Mouse (Mus musculus): ENCODE results near the gene Mpnd. TPM values are rescaled to one million over a fixed set of nuclear protein-coding genes. Genes with fewer than 3 reads are reported as not detected.
A peak's percentile ranks its signal among the peaks of the same experiment; 100 is the strongest.

The Mpnd gene
- polyA plus RNA-seq (2016; fragmentation: Nextera tagmentation; extraction: Ambion mirVana): 131 and 160 TPM in 2 replicates

DNA sequence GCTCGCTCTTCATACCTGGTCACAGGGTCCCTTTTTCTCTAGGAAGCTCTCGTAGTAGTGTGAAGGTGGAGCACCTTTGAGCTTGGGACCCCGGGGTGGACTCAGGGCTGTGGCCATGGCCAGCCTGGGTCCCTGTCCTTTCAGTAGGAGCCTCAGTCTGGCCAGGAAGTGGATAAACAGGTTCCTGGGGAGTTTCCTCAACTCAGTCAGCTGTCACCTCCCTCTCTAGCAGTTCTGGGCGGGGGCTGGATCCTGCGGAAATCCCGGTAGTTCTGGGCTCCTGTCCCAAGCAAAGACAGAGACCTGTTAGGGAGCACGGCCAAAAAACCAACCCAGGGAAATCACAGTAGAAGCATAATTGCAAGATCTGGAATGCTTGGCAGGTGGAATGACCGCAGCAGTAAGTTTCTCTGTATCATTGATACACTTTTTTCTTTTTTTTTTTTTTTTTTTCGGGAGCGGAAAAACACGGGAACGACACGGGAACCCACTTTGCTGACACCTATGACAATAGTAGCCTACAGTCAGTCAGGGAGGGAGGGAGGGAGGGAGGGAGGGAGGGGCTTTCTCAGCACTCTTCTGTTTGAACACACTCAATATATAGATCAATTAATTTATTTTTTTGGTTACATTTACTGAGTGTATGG lies at the start of gene Mpnd, which contains the start of gene Stap2:
Mpnd (plus strand) TSS at position 297 of the 647 bp plus-strand sequence.
Stap2 (minus strand) TSS at position 170 of the 647 bp plus-strand sequence.
- Histone ChIP-seq H3K27me3 (ENCODE audit: low read depth, poor library complexity, severe bottlenecking) (peaks cover 22% of the 10 kb centered on the region), H3K4me3 (no peak within 1 kb of the TSS), H3K27ac (replicated peaks) (no peak within 1 kb of the TSS; the same call in 1 of the 2 replicates), H3K9me3 (replicated peaks) (no peaks in the 10 kb centered on the region), H3K36me3 (peaks cover 2% of the 10 kb centered on the region; the same call in 1 of the 2 replicates), H3K4me1 (peaks cover 28% of the 10 kb centered on the region)
- DNase-seq (ENCODE audit: low spot score): peak; percentile 49
- 50% methylated on average over 13 of the region's 13 CpGs for WGBS

DNA sequence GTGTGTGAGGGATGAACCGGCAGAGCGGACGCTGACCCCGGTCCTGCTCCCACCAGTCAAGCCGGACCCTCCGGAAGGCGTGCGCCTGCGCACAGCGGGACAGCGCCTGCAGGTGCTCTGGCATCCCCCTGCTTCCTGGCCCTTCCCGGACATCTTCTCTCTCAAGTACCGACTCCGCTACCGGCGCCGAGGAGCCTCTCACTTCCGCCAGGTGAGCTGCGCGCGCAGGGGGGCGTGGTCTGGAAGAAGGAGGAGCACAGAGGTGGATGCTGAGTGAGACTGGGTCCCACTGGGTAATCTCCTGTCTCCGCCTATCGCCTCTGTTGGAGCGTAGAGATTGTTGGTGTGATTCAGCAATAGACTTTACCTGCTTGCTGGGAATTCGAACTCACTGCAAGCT lies 49.4 kb upstream of the Mpnd start:
- peak overlapping the region; percentile 56; the same call in 1 of the 2 replicates for H3K27ac ChIP-seq (replicated peaks)
- peak overlapping the region; percentile 64 for H3K4me3 ChIP-seq
- H3K9me3 ChIP-seq (replicated peaks): no peaks in the 10 kb centered on the region
- peaks cover 7% of the 10 kb centered on the region for H3K36me3 ChIP-seq
- under 1% methylated on average over 26 of the region's 26 CpGs for WGBS
- DNase-seq (ENCODE audit: low spot score): peak; percentile 69
- peaks cover 17% of the 10 kb centered on the region for H3K27me3 ChIP-seq (ENCODE audit: low read depth, poor library complexity, severe bottlenecking)
- peaks cover 40% of the 10 kb centered on the region for H3K4me1 ChIP-seq

DNA sequence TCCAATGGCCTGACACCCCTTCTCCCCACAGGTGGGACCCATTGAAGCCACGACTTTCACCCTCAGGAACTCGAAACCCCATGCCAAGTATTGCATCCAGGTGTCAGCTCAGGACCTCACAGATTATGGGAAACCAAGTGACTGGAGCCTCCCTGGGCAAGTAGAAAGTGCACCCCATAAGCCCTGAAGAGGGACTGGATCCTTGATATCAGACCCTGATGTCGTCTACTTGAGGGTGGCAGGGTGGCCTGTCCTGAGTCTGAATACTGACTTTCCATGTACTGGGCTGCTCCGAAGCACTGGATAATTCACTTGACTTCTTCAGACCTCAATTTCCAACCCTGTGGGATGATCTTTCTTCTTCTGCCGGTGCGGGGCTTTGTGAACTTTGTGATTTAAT lies 48.9 kb upstream of the Mpnd start:
- H3K4me3 ChIP-seq: peak overlapping the region; percentile 64
- 37% methylated on average over 6 of the region's 6 CpGs for WGBS
- no peak overlapping the region for H3K27ac ChIP-seq (replicated peaks)
- peaks cover 17% of the 10 kb centered on the region for H3K27me3 ChIP-seq (ENCODE audit: low read depth, poor library complexity, severe bottlenecking)
- H3K36me3 ChIP-seq: peaks cover 11% of the 10 kb centered on the region
- DNase-seq (ENCODE audit: low spot score): no peak
- H3K9me3 ChIP-seq (replicated peaks): no peaks in the 10 kb centered on the region
- peaks cover 40% of the 10 kb centered on the region for H3K4me1 ChIP-seq

DNA sequence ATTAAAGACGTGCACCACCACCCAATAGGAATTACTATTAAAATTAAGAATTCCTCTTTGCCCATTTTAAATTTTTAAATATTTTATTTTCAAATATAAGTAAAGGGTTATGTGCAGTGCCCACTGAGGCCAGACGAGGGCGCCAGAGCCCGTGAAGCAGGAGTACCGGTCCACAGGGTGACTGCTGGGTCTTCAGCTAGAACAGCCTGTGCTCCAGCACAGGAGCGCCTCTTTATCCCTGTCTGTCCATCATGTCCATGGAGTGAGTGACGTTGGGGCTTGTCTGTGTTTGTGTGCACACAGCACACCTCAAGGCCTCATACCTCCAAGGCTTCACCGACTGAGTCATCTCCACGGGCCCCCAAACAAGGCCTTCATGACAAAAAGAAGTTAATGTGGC lies 48.3 kb upstream of the Mpnd start:
- Histone ChIP-seq H3K36me3 (peaks cover 17% of the 10 kb centered on the region), H3K4me3 (peak overlapping the region; percentile 58; the same call in 1 of the 2 replicates), H3K4me1 (peaks cover 40% of the 10 kb centered on the region), H3K9me3 (replicated peaks) (no peaks in the 10 kb centered on the region), H3K27ac (replicated peaks) (peak overlapping the region; percentile 55; the same call in 1 of the 2 replicates), H3K27me3 (ENCODE audit: low read depth, poor library complexity, severe bottlenecking) (peaks cover 17% of the 10 kb centered on the region)
- peak; percentile 77 for DNase-seq (ENCODE audit: low spot score)
- 16% methylated on average over 9 of the region's 9 CpGs for WGBS

DNA sequence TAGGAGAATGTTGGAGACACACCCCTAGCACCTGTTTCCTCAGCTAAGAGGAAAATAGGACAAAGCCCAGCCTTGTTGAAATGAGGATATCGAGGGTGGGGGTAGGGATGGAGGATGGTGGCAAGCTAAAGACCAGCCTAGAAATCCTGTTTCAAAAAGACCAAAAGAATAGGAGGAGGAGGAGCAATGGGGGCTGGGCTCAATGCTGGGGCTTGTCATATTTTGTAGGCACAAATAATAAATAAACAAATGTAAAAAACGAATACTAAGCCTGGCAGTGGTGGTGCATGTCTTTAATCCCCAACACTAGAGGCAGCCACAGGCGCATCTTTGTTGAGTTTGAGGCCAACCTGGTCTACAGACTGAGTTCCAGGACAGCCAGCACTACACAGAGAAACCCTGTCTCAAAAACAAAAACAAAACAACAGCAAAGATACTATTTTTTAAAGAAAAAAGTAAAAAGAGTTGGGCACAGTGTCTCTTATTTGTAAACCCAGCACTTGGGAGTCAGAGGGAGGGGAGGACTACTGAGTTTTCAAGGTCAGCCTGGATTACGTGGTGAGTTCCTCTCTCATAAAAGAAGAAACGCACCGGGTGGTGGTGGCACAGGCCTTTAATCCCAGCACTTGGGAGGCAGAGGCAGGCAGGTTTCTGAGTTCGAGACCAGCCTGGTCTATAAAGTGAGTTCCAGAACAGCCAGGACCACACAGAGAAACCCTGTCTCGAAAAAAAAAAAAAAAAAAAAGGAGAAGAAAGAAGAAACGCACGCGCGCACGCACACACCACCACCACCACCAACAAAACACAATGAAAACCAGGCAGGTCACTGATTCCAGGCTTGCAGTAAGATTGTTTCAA lies 47.6 kb upstream of the Mpnd start:
- Histone ChIP-seq H3K27me3 (ENCODE audit: low read depth, poor library complexity, severe bottlenecking) (peaks cover 17% of the 10 kb centered on the region), H3K4me3 (peak overlapping the region; percentile 58), H3K27ac (replicated peaks) (peak overlapping the region; percentile 89), H3K4me1 (peaks cover 40% of the 10 kb centered on the region), H3K36me3 (peaks cover 24% of the 10 kb centered on the region), H3K9me3 (replicated peaks) (no peaks in the 10 kb centered on the region)
- 86% methylated on average over 13 of the region's 13 CpGs for WGBS
- no peak for DNase-seq (ENCODE audit: low spot score)

DNA sequence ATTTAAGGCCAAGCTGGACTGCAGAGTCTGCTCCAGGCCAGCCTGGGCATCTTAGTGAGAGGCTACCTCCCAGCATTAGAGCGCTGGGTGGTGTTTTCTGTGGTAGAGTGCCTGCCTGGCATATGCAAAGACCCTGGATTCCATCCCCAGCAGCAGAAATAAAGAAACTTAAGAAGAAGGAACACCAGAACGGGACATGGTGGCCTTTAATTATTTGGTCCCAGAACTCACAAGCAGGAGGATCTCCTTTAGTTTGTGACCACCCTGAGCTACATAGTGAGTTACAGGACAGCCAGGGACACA lies 47.0 kb upstream of the Mpnd start:
- Histone ChIP-seq H3K4me1 (peaks cover 40% of the 10 kb centered on the region), H3K9me3 (replicated peaks) (no peaks in the 10 kb centered on the region), H3K36me3 (peaks cover 30% of the 10 kb centered on the region), H3K4me3 (peak overlapping the region; percentile 58), H3K27ac (replicated peaks) (peak overlapping the region; percentile 89), H3K27me3 (ENCODE audit: low read depth, poor library complexity, severe bottlenecking) (peaks cover 17% of the 10 kb centered on the region)
- DNase-seq (ENCODE audit: low spot score): no peak
- WGBS: 24% methylated on average over 2 of the region's 2 CpGs

DNA sequence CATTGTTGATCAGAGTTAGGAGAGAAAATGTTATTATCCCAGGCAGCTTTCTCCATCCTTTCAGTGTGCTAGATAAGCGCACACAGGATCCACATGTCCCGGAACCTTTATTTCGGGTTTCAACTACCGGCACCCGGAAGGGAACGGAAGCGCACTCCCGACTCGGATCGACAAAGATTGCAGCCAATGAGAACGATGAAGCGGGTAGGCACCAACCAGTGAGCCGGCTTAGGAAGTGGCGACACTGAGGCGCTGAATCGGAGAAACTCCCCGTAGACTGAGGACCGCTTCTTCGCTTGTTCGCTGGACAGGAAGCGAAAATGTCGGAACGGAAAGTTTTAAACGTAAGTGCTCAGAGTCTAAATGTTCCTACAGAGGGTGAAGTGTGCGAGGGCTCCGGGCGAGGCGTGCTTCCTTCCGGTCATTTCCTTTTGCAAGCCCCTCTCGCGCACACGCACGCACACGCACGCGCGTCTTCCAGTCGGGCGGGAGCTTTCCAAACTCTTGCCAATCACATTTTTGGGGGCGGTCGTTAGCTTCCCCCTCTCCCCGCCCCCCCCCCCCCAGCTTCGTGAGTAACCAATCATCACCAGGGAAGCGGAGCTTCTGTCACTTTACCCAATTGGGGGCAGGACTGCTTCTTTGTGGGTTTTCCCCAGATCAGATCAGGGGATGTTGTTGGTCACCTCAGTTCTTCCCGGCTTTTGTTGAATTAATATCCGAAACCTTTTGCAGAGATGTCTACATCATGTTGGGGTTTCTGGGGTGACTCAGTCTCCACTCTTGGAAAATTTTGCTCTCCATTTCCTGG lies 46.4 kb upstream of the Mpnd start, which contains the start of gene Yju2:
Yju2 (plus strand) TSS at position 182 of the 811 bp plus-strand sequence.
- Histone ChIP-seq H3K4me1 (peaks cover 40% of the 10 kb centered on the region), H3K36me3 (peaks cover 35% of the 10 kb centered on the region), H3K4me3 (peak within 1 kb of the TSS; percentile 58), H3K27ac (replicated peaks) (peak within 1 kb of the TSS; percentile 89), H3K27me3 (ENCODE audit: low read depth, poor library complexity, severe bottlenecking) (peaks cover 15% of the 10 kb centered on the region), H3K9me3 (replicated peaks) (no peaks in the 10 kb centered on the region)
- DNase-seq (ENCODE audit: low spot score): peak; percentile 94
- under 1% methylated on average over 45 of the region's 46 CpGs for WGBS

DNA sequence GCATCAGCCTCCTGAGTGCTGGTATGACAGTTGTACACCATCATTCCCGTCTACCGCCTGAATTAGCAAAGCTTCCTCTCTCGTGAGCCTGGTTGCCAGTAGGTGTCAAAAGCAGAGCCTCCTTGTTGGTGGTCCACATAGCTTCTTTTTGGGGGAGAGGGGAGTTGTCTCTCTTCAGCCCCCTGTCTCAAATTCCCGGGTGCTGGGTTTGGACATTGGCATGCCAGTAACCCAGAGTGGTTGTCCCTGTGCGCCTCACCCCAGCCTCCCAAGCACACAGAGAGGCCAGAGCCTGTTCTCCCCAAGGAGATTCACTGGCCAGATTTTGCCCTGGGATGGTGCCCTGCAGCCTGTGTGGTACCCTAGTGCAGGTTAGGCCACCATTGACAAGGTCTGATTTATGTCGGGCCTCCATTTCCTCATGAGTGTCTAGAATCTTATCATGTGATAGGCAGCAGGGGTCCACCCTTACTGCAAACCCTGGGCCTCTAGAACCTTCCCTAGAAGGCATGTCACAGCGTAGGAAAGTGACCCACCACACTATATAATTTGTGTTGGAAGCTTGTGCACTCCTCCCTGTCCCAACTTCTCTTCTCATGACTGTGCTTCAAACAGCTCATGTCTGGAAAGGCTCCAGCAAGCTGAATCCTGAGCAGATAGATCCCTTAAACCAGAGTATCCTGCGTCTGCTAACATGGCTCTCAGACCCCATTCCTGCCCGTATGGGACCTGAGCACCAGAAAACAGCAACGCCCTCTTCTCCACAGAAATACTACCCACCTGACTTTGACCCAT lies 45.4 kb upstream of the Mpnd start:
- WGBS: 80% methylated on average over 10 of the region's 10 CpGs
- peaks cover 40% of the 10 kb centered on the region for H3K4me1 ChIP-seq
- no peak for DNase-seq (ENCODE audit: low spot score)
- peaks cover 5% of the 10 kb centered on the region for H3K27me3 ChIP-seq (ENCODE audit: low read depth, poor library complexity, severe bottlenecking)
- H3K4me3 ChIP-seq: peak overlapping the region; percentile 58
- H3K9me3 ChIP-seq (replicated peaks): no peaks in the 10 kb centered on the region
- H3K27ac ChIP-seq (replicated peaks): peak overlapping the region; percentile 89
- H3K36me3 ChIP-seq: peaks cover 46% of the 10 kb centered on the region

DNA sequence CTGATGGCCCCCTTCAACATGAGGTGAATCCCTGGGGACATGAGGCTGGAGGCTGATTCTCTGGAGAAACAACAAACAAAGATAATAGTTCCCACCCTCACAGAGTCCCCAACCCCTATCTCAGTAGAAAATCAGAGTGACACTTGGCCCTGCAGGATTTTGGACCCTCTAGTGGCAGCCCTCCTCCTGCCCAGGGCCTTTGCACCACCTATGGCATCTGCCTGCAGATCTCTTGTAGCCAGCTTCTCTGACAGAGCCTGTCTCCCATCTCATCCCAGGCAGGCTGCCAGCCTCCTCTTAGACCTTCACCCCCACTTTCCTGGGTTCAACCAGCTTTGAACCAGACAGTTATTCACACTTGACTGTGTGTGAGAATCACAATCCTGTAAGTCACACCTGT lies 44.7 kb upstream of the Mpnd start:
- H3K9me3 ChIP-seq (replicated peaks): no peaks in the 10 kb centered on the region

DNA sequence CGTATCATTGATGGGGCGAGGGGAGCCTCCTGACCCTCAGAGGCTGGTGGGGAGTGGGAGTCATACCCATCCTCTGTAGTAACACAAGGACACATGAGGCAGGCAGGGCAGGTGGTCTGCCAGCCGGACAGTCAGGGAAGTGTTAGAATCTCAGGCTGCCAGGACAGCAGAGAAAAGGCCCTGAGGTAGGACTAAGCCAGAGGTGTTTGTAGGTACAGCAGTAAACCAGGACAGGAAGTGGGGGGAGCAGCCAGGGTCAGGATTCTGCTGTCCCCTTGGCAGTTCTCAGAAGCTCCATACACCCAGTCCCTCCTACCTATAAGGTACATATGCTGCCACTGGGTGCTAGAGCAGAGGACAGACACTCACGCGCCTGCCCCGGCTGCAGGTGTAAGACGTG lies 43.9 kb upstream of the Mpnd start:
- DNase-seq (ENCODE audit: low spot score): no peak

More for the DNA sequence above, 44.7 kb upstream of the Mpnd start:
- H3K27ac ChIP-seq (replicated peaks): no peak overlapping the region
- H3K36me3 ChIP-seq: peaks cover 52% of the 10 kb centered on the region
- H3K4me3 ChIP-seq: no peak overlapping the region
- no peaks in the 10 kb centered on the region for H3K27me3 ChIP-seq (ENCODE audit: low read depth, poor library complexity, severe bottlenecking)
- peaks cover 39% of the 10 kb centered on the region for H3K4me1 ChIP-seq
- no peak for DNase-seq (ENCODE audit: low spot score)

DNA sequence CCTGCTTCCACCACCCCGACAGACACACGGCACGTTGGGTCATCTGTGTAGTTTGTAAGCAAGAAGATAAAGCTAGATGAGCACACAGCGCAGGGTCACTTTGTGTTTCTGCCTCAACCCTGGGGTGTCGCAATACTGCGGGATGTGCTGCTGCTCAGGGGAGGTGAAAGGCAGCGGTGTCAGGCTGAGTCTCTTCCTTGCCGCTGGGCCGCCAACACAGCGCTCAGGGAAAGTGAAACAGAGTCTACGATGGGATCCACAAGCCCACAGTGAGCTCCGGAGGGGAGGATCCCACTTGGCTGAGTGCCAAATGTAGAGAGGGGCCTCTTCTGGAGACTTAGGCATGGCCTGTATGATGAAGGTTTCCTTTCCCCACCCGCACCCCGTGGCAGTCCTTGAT lies 42.3 kb upstream of the Mpnd start:
- H3K36me3 ChIP-seq: peaks cover 76% of the 10 kb centered on the region
- H3K27me3 ChIP-seq (ENCODE audit: low read depth, poor library complexity, severe bottlenecking): no peaks in the 10 kb centered on the region
- 92% methylated on average over 14 of the region's 14 CpGs for WGBS
- H3K9me3 ChIP-seq (replicated peaks): no peaks in the 10 kb centered on the region
- no peak overlapping the region for H3K27ac ChIP-seq (replicated peaks)
- no peak overlapping the region for H3K4me3 ChIP-seq
- peak; percentile 10 for DNase-seq (ENCODE audit: low spot score)
- peaks cover 23% of the 10 kb centered on the region for H3K4me1 ChIP-seq

More for the DNA sequence above, 43.9 kb upstream of the Mpnd start:
- no peaks in the 10 kb centered on the region for H3K27me3 ChIP-seq (ENCODE audit: low read depth, poor library complexity, severe bottlenecking)
- peaks cover 30% of the 10 kb centered on the region for H3K4me1 ChIP-seq
- no peak overlapping the region for H3K4me3 ChIP-seq
- no peak overlapping the region for H3K27ac ChIP-seq (replicated peaks)
- 92% methylated on average over 7 of the region's 7 CpGs for WGBS
- H3K36me3 ChIP-seq: peaks cover 61% of the 10 kb centered on the region
- no peaks in the 10 kb centered on the region for H3K9me3 ChIP-seq (replicated peaks)

DNA sequence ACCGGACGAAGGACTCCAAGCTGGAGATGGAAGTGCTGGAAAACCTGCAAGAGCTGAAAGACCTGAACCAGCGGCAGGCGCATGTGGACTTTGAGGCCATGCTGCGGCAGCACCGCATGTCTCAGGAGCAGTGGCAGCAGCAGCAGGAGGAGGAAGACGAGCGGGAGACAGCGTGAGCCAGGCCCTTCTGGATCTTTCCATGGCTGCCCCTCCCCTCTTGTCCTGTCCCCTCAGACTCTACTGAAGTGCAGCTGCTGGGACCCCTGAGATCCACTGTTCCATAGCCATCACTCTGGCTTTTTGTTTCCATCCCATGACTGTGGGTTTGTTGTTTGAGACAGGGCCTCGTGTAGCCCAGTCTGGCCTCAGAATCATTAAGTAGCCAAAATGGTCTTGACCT lies 41.0 kb upstream of the Mpnd start:
- no peak for DNase-seq (ENCODE audit: low spot score)
- Histone ChIP-seq H3K36me3 (peaks cover 81% of the 10 kb centered on the region), H3K4me1 (peaks cover 32% of the 10 kb centered on the region), H3K27ac (replicated peaks) (no peak overlapping the region), H3K4me3 (no peak overlapping the region), H3K27me3 (ENCODE audit: low read depth, poor library complexity, severe bottlenecking) (0 out of 2 replicates have a peak, but pooled peaks cover 1% of the 10 kb centered on the region), H3K9me3 (replicated peaks) (no peaks in the 10 kb centered on the region)
- 96% methylated on average over 10 of the region's 10 CpGs for WGBS
